Mouse (Mus musculus) megakaryocyte, adult 5-6 weeks (primary cell): ENCODE data around the gene Ulk3. TPM values are rescaled to one million over a fixed set of nuclear protein-coding genes. Genes with fewer than 3 reads are reported as not detected.

Source experiments
- ATAC-seq: 2 replicates; pipeline ENCODE4 v1.8.0; 2016; ENCODE audit warnings: mild to moderate bottlenecking, inconsistent platforms; ENCODE audit not compliant: poor library complexity, severe bottlenecking
- total RNA-seq, 2 experiments: library from RNA; stranded (forward) in 1 of 2; stranded (reverse) in 1 of 2; fragments of 153-499, 151-499 nt in 1 of 2; fragments of 221-1000, 200-1000 nt in 1 of 2; gene quantifications; 2 replicates each; pipeline versions ENCODE4 v1.2.3 to v1.2.4; 2015 to 2017

The Ulk3 gene
- total RNA-seq, 2 experiments from 2014 or later, result 4.7 to 10.0 TPM

DNA sequence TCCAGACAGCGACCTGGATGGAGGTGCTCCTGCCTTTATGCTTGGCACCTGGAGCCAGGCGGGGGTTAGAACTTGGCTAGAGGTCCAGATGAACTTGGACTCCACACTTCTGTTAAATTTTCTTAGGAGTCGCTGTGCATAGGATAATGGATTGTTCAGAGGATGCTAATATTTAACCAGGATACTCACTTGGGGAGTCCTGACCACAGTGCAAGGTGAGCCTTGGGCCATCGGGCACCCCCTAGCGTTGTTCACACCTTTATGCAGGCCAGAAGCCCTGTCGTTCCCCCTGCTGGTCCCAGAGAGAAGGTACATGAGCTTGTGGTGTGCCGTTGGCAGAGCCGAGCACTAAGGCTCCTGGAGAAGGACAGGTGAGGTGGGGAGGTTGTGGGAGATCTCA, 22.4 kb upstream of the Ulk3 start:
- ATAC-seq, result no peak

DNA sequence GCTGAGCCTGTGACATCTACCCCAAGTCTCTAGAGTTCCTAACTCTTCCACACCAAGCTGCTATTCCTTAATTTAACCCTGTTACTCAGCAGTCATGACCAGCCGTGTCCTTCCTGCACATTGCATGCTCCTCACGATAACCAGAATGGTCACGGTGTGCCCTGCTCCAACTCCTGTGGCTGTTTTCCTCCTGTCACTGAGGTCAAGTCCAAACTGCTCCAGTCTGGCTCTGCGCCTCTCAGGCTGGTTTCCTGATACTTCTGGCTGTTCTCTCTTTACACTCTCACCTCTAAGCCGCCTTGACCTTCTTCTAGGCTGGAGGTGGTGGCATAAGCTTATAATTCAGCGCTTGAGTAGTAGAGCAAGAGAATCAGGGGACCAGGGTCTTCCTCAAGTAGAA, 20.8 kb upstream of the Ulk3 start:
- ATAC-seq, result no peak

DNA sequence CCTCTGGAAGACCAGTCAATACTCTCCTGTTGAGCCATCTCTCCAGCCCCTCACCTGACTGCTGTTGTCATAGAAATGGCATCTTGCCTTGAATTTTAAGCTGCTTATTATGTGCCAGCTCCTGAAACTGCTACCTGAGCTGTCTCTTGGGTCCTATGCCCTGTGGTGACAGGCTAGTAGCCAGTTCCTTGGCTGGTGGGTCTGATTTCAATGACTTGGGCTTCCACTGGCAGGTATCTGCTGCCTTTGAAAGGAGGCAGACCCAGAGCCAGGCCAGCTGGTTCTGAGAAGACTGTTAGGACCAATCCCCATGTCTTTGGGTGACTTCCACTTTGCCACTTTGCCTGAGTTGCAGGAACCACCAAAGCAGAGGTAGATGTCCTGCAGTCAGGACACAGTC, 14.9 kb upstream of the Ulk3 start:
- ATAC-seq, result no peak

GRCm38 (mm10) chr9:57575577-57575976, 13.7 kb upstream of the Ulk3 start:
- no peak for ATAC-seq

DNA sequence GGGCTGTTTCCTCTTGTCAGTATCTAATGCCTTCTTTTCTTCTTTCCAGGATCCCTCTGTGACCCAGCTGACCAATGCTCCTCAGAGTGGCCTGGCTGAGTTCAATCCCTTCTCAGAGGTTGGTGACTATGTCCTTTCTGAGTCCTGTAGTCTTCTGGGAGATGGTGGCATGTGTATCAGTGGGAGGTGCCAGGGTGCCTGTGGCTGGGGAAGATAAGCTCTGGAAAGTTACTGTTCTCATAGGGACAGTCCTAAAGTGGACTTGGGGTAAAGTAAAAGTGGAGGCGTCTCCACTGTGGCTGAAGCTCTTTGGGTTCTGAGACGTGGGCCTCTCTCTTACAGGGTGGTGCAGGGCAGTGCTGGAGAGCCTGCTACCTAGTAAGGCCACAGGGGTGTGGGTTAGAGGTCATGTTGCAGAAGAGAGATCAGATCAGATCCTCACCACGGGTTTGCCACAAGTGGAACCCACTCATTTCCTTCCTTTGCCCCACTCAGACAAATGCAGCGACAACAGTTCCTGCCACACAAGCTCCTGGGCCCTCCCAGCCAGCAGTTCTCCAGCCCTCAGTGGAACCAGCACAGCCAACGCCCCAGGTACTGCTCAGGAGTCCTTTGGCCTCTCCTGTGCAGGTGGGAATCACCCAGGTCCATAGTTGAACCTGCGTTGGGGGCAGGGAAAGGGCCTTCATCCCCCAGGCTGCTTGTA, 12.0 kb upstream of the Ulk3 start:
- peak; percentile 82 for ATAC-seq

GRCm38 (mm10) chr9:57584991-57585390, 4.3 kb upstream of the Ulk3 start:
- ATAC-seq, result no peak

- ATAC-seq, result no peak
Measured at GRCm38 (mm10) chr9:57590726-57591125, 1.5 kb downstream of the Ulk3 start.

- no peak for ATAC-seq
Measured at GRCm38 (mm10) chr9:57593454-57594173, 4.4 kb downstream of the Ulk3 start.

DNA sequence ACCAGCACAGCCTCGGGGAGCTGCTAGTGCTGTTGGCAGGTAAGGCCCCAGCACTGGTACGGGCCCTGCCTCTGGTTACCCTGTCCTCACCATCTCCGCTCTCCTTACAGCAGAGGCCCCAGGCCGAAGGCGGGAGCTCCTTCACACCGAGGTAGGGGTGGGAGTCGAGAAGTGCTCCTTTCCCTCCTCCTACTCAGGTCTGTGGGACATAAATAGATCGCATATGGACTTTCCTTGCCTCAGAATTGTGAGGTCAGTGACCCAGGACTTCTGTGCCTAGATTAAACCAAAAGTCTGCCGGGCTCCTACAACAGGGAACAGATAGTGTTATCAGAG, 4.9 kb downstream of the Ulk3 start:
- ATAC-seq, result no peak

DNA sequence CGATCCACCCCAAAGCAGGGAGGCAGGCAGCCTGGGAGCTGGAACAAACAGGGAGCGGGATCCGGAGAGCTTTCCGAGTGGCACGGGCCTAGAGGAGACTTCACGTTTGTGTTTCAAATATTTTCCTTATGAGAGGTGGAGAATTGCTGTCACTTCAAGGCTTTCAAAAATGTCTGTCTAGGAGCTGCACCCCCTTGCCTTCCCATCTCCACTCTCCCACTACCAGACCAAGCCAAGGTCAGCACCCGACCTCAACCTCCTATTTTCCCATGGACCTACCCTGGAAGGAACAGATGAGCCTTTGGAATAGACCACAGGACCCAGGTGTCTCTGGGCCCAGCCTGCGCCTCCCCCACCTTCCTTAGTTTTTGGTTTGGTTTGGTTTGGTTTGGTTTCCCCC, 8.0 kb downstream of the Ulk3 start:
- no peak for ATAC-seq

GRCm38 (mm10) chr9:57597929-57598382, 8.7 kb downstream of the Ulk3 start:
- ATAC-seq, result no peak

GRCm38 (mm10) chr9:57598851-57599563, 9.8 kb downstream of the Ulk3 start:
- no peak for ATAC-seq

DNA sequence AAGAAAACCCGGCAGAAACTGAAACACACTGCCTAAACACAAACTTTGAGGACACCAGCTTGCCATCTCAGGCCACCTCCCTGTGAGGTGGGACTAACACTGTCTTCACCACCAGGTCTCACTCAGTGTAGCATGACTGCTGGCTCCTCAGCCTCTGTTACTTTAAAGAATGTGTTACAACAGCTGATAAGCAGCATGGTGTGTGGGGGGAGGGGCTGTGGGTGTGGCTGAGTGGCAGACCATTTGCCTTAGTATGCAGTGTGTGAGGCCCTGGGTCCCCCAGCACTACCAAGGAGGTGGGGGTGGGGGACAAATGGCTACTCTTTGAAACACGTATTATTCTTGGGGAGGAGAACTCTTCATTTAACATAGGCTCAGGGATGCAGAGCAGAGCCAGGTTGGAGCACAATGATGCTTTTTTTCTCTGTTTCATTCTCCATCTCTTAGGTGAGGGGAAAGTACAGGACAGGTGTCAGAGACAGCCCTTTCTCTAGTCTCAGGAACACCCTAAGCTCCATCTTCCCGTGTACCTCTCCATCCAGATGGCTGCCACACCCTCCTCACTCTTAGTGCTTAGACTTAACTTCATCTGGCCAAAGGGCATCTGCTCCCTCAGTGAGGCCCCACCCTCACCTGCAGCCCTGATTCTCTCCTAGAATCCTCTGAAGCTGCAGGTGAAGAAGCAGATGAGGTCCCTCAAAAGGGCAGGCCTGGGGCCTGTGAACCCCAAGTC, 11.5 kb downstream of the Ulk3 start:
- ATAC-seq, result no peak

DNA sequence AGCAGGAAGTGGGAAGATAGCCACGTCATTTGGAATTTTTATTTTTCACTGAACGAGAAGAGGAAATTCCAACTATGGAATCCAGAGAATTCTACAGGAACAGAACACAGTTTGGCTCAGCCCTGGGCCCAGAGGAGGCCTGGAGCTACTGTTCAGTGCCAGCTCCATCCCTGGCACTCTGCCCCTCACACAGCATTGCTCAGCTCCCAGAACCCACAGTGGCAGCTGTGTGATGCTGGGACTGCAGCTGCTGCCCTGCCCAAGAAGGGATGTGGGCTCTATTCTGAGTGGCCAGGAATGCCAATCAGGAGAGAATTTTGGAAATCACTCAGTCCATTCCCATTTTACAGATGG, 12.1 kb downstream of the Ulk3 start:
- no peak for ATAC-seq

- no peak for ATAC-seq
Measured at GRCm38 (mm10) chr9:57602098-57602497, 12.8 kb downstream of the Ulk3 start.

- ATAC-seq, result no peak
Measured at GRCm38 (mm10) chr9:57604875-57605274, 15.6 kb downstream of the Ulk3 start.

GRCm38 (mm10) chr9:57605503-57605902, 16.3 kb downstream of the Ulk3 start:
- no peak for ATAC-seq

GRCm38 (mm10) chr9:57606139-57606851, 17.0 kb downstream of the Ulk3 start, which contains the start of gene Cplx3:
Gene Cplx3, minus strand, starts transcription at chr9:57606281.
- ATAC-seq, result peak; percentile 51; the same call in 1 of the 2 replicates

DNA sequence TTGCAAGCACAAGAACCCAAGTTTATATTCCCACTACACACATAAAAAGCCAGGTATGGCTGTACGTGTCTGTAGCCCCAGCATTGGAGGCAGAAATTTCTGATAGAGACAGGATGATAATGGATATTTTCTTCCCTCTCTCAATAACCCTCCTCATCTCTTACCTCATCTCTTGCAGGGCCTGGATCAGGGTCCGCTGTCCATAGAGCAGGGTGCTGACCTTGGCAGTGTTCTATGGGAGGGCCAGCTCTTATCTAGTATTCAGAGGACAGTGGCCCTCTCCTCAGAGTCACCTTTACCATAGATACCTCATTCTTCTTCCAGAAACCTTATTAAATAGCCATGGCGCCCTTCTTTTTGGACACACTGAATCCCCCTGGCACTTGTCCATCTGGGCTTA, 20.6 kb downstream of the Ulk3 start:
- no peak for ATAC-seq

DNA sequence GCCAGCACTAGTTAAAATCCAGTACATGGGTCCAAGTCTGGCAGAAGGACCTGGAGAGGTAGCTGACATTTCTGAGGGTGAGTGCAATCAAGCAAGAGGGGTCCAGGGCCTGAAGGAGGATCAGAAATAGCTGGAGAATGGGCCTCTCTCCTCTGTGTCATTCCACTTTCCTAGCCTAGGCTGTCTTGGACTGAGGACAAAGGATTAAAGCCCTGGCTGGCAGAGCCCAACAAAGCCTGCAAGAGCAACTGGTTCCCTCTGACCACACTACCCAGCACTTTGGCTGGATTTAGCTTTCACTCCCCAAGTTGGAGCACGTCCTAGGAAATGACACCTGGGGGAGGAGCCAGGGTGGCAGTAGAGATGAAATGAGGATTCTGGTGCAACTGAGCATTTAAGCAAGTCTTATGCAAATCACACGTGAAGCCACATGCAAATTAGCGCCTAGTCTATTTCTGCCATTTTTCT, 21.1 kb downstream of the Ulk3 start:
- no peak for ATAC-seq
